ENCODE assay signal across 8 mouse cellular contexts in genomic region chr10:63692039-63692438, GRCm38 (mm10).
DNase-seq lines count a peak whose midpoint lies in the region; ATAC-seq and TF ChIP-seq lines count a peak whose summit lies in the region.
"Had no signal": no experiment of that assay in that cellular context is flagged by ENCODE, and none has a peak within 500 bp of the region (broad histone marks: within the 10 kb centered on the region; RNA-seq: fewer than 3 reads in every experiment).

No protein-coding gene starts in this region.

- peak; percentile 28 for TF ChIP-seq CTCF in ES-Bruce4 (IDR thresholded peaks at IDR 0.05; ENCODE audit: low read depth, low read length)

- H3K9me3 ChIP-seq in intestine, embryonic 14.5 days (ENCODE audit: control insufficient read depth, low read length), result no peaks in the 10 kb centered on the region
- H3K9me3 ChIP-seq in intestine, embryonic 16.5 days (ENCODE audit: control insufficient read depth, low read length), result no peaks in the 10 kb centered on the region
- no peaks in the 10 kb centered on the region for H3K9me3 ChIP-seq in ES-Bruce4 (replicated peaks; ENCODE audit: control insufficient read depth, insufficient read depth, low read length, poor library complexity, severe bottlenecking)
- H3K9me3 ChIP-seq: embryonic facial prominence, embryonic 15.5 days had no signal

- TF ChIP-seq EP300 in ES-Bruce4 (IDR thresholded peaks at IDR 0.05; ENCODE audit: insufficient read depth, low read depth, low read length), result no peak

- no peak for TF ChIP-seq POLR2A in ES-Bruce4 (IDR thresholded peaks at IDR 0.05; ENCODE audit: insufficient read depth, low read length)

- H3K9ac ChIP-seq in intestine, embryonic 14.5 days (ENCODE audit: low read length), result no peak overlapping the region
- no peak overlapping the region for H3K9ac ChIP-seq in intestine, embryonic 16.5 days (ENCODE audit: low read depth, low read length)
- no peak overlapping the region for H3K9ac ChIP-seq in ES-Bruce4 (ENCODE audit: low read depth, poor library complexity, severe bottlenecking)
- H3K9ac ChIP-seq: embryonic facial prominence, embryonic 15.5 days had no signal

- no peak overlapping the region for H3K27ac ChIP-seq in intestine, embryonic 14.5 days (ENCODE audit: low read depth)
- H3K27ac ChIP-seq in intestine, embryonic 16.5 days (ENCODE audit: low read length), result no peak overlapping the region
- H3K27ac ChIP-seq in ES-Bruce4 (ENCODE audit: insufficient read depth, low read length), result no peak overlapping the region
- H3K27ac ChIP-seq: embryonic facial prominence, embryonic 15.5 days had no signal

- peak; percentile 60 for DNase-seq in intestine, embryonic 14.5 days (ENCODE audit: low spot score)
- DNase-seq in adipocyte (ENCODE audit: low spot score), result peak; percentile 2
- DNase-seq in induced T-regulatory cell, adult 2 months (ENCODE audit: low read depth), result peak; percentile 12
- peak; percentile 9 for DNase-seq in retina, postnatal 7 days (ENCODE audit: low read depth, low spot score)
- no peak for DNase-seq in left cerebral cortex, adult 9 months (ENCODE audit: low spot score in 2 of 2)

- H3K27me3 ChIP-seq in intestine, embryonic 14.5 days (replicated peaks; ENCODE audit: control insufficient read depth, insufficient read depth, low read length), result no peaks in the 10 kb centered on the region
- no peaks in the 10 kb centered on the region for H3K27me3 ChIP-seq in intestine, embryonic 16.5 days (replicated peaks; ENCODE audit: control insufficient read depth, insufficient read depth, low read length)
- H3K27me3 ChIP-seq in ES-Bruce4 (ENCODE audit: control insufficient read depth, insufficient read depth, low read length, poor library complexity, severe bottlenecking), result no peaks in the 10 kb centered on the region; the same call in 1 of the 2 replicates
- H3K27me3 ChIP-seq: embryonic facial prominence, embryonic 15.5 days had no signal

- WGBS in intestine, embryonic 14.5 days, result 42% methylated on average over 3 of the region's 3 CpGs
- 49% methylated on average over 3 of the region's 3 CpGs for WGBS in intestine, embryonic 16.5 days

- no peaks in the 10 kb centered on the region for H3K36me3 ChIP-seq in intestine, embryonic 14.5 days (ENCODE audit: control insufficient read depth, insufficient read depth, low read length)
- H3K36me3 ChIP-seq in intestine, embryonic 16.5 days (ENCODE audit: control insufficient read depth, insufficient read depth, low read length), result no peaks in the 10 kb centered on the region
- no peaks in the 10 kb centered on the region for H3K36me3 ChIP-seq in ES-Bruce4 (ENCODE audit: control insufficient read depth, insufficient read depth, low read length, poor library complexity, severe bottlenecking)
- H3K36me3 ChIP-seq: embryonic facial prominence, embryonic 15.5 days had no signal

- no peaks in the 10 kb centered on the region for H3K4me1 ChIP-seq in intestine, embryonic 14.5 days (replicated peaks; ENCODE audit: control insufficient read depth, insufficient read depth, low read length)
- no peaks in the 10 kb centered on the region for H3K4me1 ChIP-seq in intestine, embryonic 16.5 days (ENCODE audit: control insufficient read depth, insufficient read depth, low read length)
- H3K4me1 ChIP-seq in ES-Bruce4 (ENCODE audit: control insufficient read depth, insufficient read depth, low read length), result no peaks in the 10 kb centered on the region
- H3K4me1 ChIP-seq: embryonic facial prominence, embryonic 15.5 days had no signal

- H3K4me2 ChIP-seq in intestine, embryonic 14.5 days (ENCODE audit: low read length), result no peak overlapping the region
- H3K4me2 ChIP-seq in intestine, embryonic 16.5 days (ENCODE audit: low read depth, low read length), result no peak overlapping the region
- H3K4me2 ChIP-seq: embryonic facial prominence, embryonic 15.5 days had no signal

- ATAC-seq in intestine, embryonic 14.5 days (replicated peaks; ENCODE audit: low FRiP score, low TSS enrichment, low read depth), result no peak
- ATAC-seq in intestine, embryonic 16.5 days, result no peak

- no peak overlapping the region for H3K4me3 ChIP-seq in intestine, embryonic 14.5 days (ENCODE audit: low read depth, low read length)
- H3K4me3 ChIP-seq in intestine, embryonic 16.5 days (ENCODE audit: low read length), result no peak overlapping the region
- no peak overlapping the region for H3K4me3 ChIP-seq in ES-Bruce4 (ENCODE audit: low read depth, low read length)
- H3K4me3 ChIP-seq: embryonic facial prominence, embryonic 15.5 days had no signal

Comparison
In these comparisons a context has a peak if more than half of its experiments do, and no peak if none do; other contexts are left out.
1. DNase-seq: peak in intestine, embryonic 14.5 days (single experiment), adipocyte (single experiment), induced T-regulatory cell, adult 2 months (single experiment) and retina, postnatal 7 days (single experiment); none in left cerebral cortex, adult 9 months (0 of 2).